Mouse (Mus musculus) myocyte (in vitro differentiated cells): ENCODE results near the gene Olfr435. TPM values are rescaled to one million over a fixed set of nuclear protein-coding genes. Genes with fewer than 3 reads are reported as not detected.

Experiments
- H3K27me3 ChIP-seq: one replicate; pipeline ENCODE4 v1.6.1; 2011; ENCODE audit not compliant: control insufficient read depth, insufficient read depth, insufficient read length
- H3K36me3 ChIP-seq: one replicate; pipeline ENCODE4 v1.6.1; 2011; ENCODE audit not compliant: control insufficient read depth, insufficient read depth
- H3K4me2 ChIP-seq: one replicate; pipeline ENCODE4 v1.6.1; 2011; ENCODE audit warnings: low read depth, control low read depth
- H3K4me3 ChIP-seq: one replicate; pipeline ENCODE4 v1.5.1; 2011; ENCODE audit warnings: mild to moderate bottlenecking, control low read depth, moderate library complexity
- H3K79me2 ChIP-seq: one replicate; pipeline ENCODE4 v1.6.1; 2011; ENCODE audit not compliant: control insufficient read depth, insufficient read depth
- H3ac ChIP-seq: one replicate; pipeline ENCODE4 v1.6.1; 2011; ENCODE audit not compliant: control insufficient read depth, insufficient read length
- CEBPB ChIP-seq: IDR thresholded peaks from 2 replicates; pipeline ENCODE4 v1.6.1; 2011; ENCODE audit warnings: mild to moderate bottlenecking, moderate library complexity; ENCODE audit not compliant: poor library complexity, insufficient read depth, severe bottlenecking
- E2F4 ChIP-seq: IDR thresholded peaks from one replicate; pipeline ENCODE4 v1.6.1; 2011; ENCODE audit warnings: mild to moderate bottlenecking, control low read depth, moderate library complexity; ENCODE audit not compliant: insufficient read depth
- MAX ChIP-seq: IDR thresholded peaks from one replicate; pipeline ENCODE4 v1.6.1; 2011; ENCODE audit warnings: low read depth, mild to moderate bottlenecking, control low read depth
- MYOD1 ChIP-seq, 3 experiments: IDR thresholded peaks; one replicate each; pipeline ENCODE4 v1.6.1; 2011; ENCODE audit warnings: control low read depth in 2 of 3, low read depth in 2 of 3, mild to moderate bottlenecking in 2 of 3, moderate library complexity in 1 of 3; ENCODE audit not compliant: insufficient read length in 2 of 3, control insufficient read depth in 1 of 3
- MYOG ChIP-seq, 3 experiments: IDR thresholded peaks; one replicate each; pipeline ENCODE4 v1.6.1; 2011; ENCODE audit warnings: control low read depth in 2 of 3, low read depth in 2 of 3, mild to moderate bottlenecking in 2 of 3; ENCODE audit not compliant: insufficient read length in 2 of 3, control insufficient read depth in 1 of 3, insufficient read depth in 1 of 3
- POLR2A ChIP-seq: IDR thresholded peaks from one replicate; pipeline ENCODE4 v1.6.1; 2011; ENCODE audit warnings: low read depth, mild to moderate bottlenecking, control low read depth, moderate library complexity; ENCODE audit not compliant: insufficient read length
- POLR2AphosphoS2 ChIP-seq: IDR thresholded peaks from one replicate; pipeline ENCODE4 v1.6.1; 2011; ENCODE audit warnings: low read depth, control low read depth; ENCODE audit not compliant: insufficient read length
- REST ChIP-seq: IDR thresholded peaks from one replicate; pipeline ENCODE4 v1.6.1; 2011; ENCODE audit warnings: mild to moderate bottlenecking, control low read depth, moderate library complexity; ENCODE audit not compliant: insufficient read depth, insufficient read length
- SRF ChIP-seq: IDR thresholded peaks from one replicate; pipeline ENCODE4 v1.6.1; 2011; ENCODE audit warnings: low read depth; ENCODE audit not compliant: control insufficient read depth, insufficient read length
- TCF12 ChIP-seq: IDR thresholded peaks from one replicate; pipeline ENCODE4 v1.6.1; 2011; ENCODE audit warnings: mild to moderate bottlenecking, control low read depth; ENCODE audit not compliant: poor library complexity, insufficient read depth, severe bottlenecking
- TCF3 ChIP-seq: IDR thresholded peaks from one replicate; pipeline ENCODE4 v1.6.1; 2011; ENCODE audit warnings: low read depth, control low read depth; ENCODE audit not compliant: insufficient read length
- USF1 ChIP-seq: IDR thresholded peaks from one replicate; pipeline ENCODE4 v1.6.1; 2011; ENCODE audit warnings: low read depth, mild to moderate bottlenecking, control low read depth, moderate library complexity
- polyA plus RNA-seq: library from polyadenylated mRNA; unstranded; fragments of >200 nt; fragmentation: generic; extraction: Trizol; gene quantifications from one replicate; pipeline ENCODE4 v1.2.1, GENCODE M21; 2012; ENCODE audit warnings: missing spikeins

Olfr435 gene
- not detected for polyA plus RNA-seq

- H3ac ChIP-seq = no peak within 1 kb of the TSS
- TF ChIP-seq MAX (no peak), CEBPB (no peak), E2F4 (no peak), SRF (no peak), TCF12 (no peak), TCF3 (no peak), REST (no peak), MYOG (IDR thresholded peaks at IDR 0.05; ENCODE audit: control insufficient read depth in 1 of 3, insufficient read depth in 1 of 3, insufficient read length in 2 of 3, low read depth in 2 of 3) (no peak), POLR2A (no peak), POLR2AphosphoS2 (no peak), USF1 (no peak), MYOD1 (IDR thresholded peaks at IDR 0.05; ENCODE audit: control insufficient read depth in 1 of 3, insufficient read length in 2 of 3, low read depth in 2 of 3) (no peak)
- H3K36me3 ChIP-seq = no peaks in the 10 kb centered on the region
- no peaks in the 10 kb centered on the region for H3K27me3 ChIP-seq
- no peak within 1 kb of the TSS for H3K4me2 ChIP-seq
- no peaks in the 10 kb centered on the region for H3K79me2 ChIP-seq
- no peak within 1 kb of the TSS for H3K4me3 ChIP-seq
Measured at GRCm38 (mm10) chr6:43196781-43197180, at the start of gene Olfr435. Olfr435 (plus strand) TSS chr6:43197146.

- H3K4me2 ChIP-seq = no peak overlapping the region
- H3K4me3 ChIP-seq = no peak overlapping the region
- TF ChIP-seq MAX (no peak), USF1 (no peak), REST (no peak), MYOG (IDR thresholded peaks at IDR 0.05; ENCODE audit: control insufficient read depth in 1 of 3, insufficient read depth in 1 of 3, insufficient read length in 2 of 3, low read depth in 2 of 3) (no peak), TCF12 (no peak), CEBPB (no peak), POLR2AphosphoS2 (no peak), SRF (no peak), TCF3 (no peak), POLR2A (no peak), E2F4 (no peak), MYOD1 (IDR thresholded peaks at IDR 0.05; ENCODE audit: control insufficient read depth in 1 of 3, insufficient read length in 2 of 3, low read depth in 2 of 3) (no peak)
- no peaks in the 10 kb centered on the region for H3K27me3 ChIP-seq
- H3K79me2 ChIP-seq = no peaks in the 10 kb centered on the region
- no peak overlapping the region for H3ac ChIP-seq
- no peaks in the 10 kb centered on the region for H3K36me3 ChIP-seq
Measured at GRCm38 (mm10) chr6:43159502-43159901, 37.4 kb upstream of the Olfr435 start.

- no peaks in the 10 kb centered on the region for H3K27me3 ChIP-seq
- H3K79me2 ChIP-seq = no peaks in the 10 kb centered on the region
- TF ChIP-seq CEBPB (no peak), SRF (no peak), TCF3 (no peak), MYOD1 (IDR thresholded peaks at IDR 0.05; ENCODE audit: control insufficient read depth in 1 of 3, insufficient read length in 2 of 3, low read depth in 2 of 3) (no peak), POLR2A (no peak)
- H3K4me3 ChIP-seq = no peak within 1 kb of the TSS
- H3ac ChIP-seq = no peak within 1 kb of the TSS
- no peak within 1 kb of the TSS for H3K4me2 ChIP-seq
- no peaks in the 10 kb centered on the region for H3K36me3 ChIP-seq
Measured at GRCm38 (mm10) chr6:43162982-43163381, 34.0 kb upstream of the Olfr435 start, which contains the start of gene Olfr437. Olfr437 (plus strand) TSS chr6:43163282.

GRCm38 (mm10) chr6:43167246-43167645 lies 29.7 kb upstream of the Olfr435 start:
- H3K79me2 ChIP-seq = no peaks in the 10 kb centered on the region
- no peaks in the 10 kb centered on the region for H3K27me3 ChIP-seq
- no peak for TF ChIP-seq MYOG (IDR thresholded peaks at IDR 0.05; ENCODE audit: control insufficient read depth in 1 of 3, insufficient read depth in 1 of 3, insufficient read length in 2 of 3, low read depth in 2 of 3)
- TF ChIP-seq TCF12 = no peak
- TF ChIP-seq SRF = no peak
- no peak for TF ChIP-seq E2F4
- TF ChIP-seq POLR2AphosphoS2 = no peak
- no peak for TF ChIP-seq USF1
- TF ChIP-seq POLR2A = no peak
- no peak for TF ChIP-seq REST
- no peak for TF ChIP-seq TCF3
- no peak for TF ChIP-seq CEBPB
- TF ChIP-seq MYOD1 (IDR thresholded peaks at IDR 0.05; ENCODE audit: control insufficient read depth in 1 of 3, insufficient read length in 2 of 3, low read depth in 2 of 3) = no peak
- TF ChIP-seq MAX = no peak
- H3ac ChIP-seq = no peak overlapping the region
- no peak overlapping the region for H3K4me2 ChIP-seq
- no peak overlapping the region for H3K4me3 ChIP-seq
- no peaks in the 10 kb centered on the region for H3K36me3 ChIP-seq

- no peak within 1 kb of the TSS for H3K4me3 ChIP-seq
- H3ac ChIP-seq = no peak within 1 kb of the TSS
- TF ChIP-seq REST (no peak), MYOG (IDR thresholded peaks at IDR 0.05; ENCODE audit: control insufficient read depth in 1 of 3, insufficient read depth in 1 of 3, insufficient read length in 2 of 3, low read depth in 2 of 3) (no peak), E2F4 (no peak), MAX (no peak), MYOD1 (IDR thresholded peaks at IDR 0.05; ENCODE audit: control insufficient read depth in 1 of 3, insufficient read length in 2 of 3, low read depth in 2 of 3) (no peak), POLR2A (no peak), TCF12 (no peak), SRF (no peak), TCF3 (no peak), POLR2AphosphoS2 (no peak), CEBPB (no peak), USF1 (no peak)
- H3K36me3 ChIP-seq = no peaks in the 10 kb centered on the region
- no peak within 1 kb of the TSS for H3K4me2 ChIP-seq
- H3K27me3 ChIP-seq = no peaks in the 10 kb centered on the region
- H3K79me2 ChIP-seq = no peaks in the 10 kb centered on the region
Measured at GRCm38 (mm10) chr6:43171840-43172239, 25.1 kb upstream of the Olfr435 start, which contains the start of gene Olfr13. Olfr13 (plus strand) TSS chr6:43172140.
